Mouse (Mus musculus) CH12.LX (cell line): ENCODE data around the gene Fndc4.

ENCODE experiments used
- BHLHE40 ChIP-seq: IDR thresholded peaks from 2 replicates; pipeline ENCODE4 v1.6.1; 2011; ENCODE audit warnings: mild to moderate bottlenecking, low read depth, low read length, improper control_type of control experiment
- CHD1 ChIP-seq: IDR thresholded peaks from 2 replicates; pipeline ENCODE4 v1.6.1; 2012; ENCODE audit warnings: low read depth, low read length, improper control_type of control experiment, inconsistent platforms
- CHD2 ChIP-seq: IDR thresholded peaks from 2 replicates; pipeline ENCODE4 v1.6.1; 2011; ENCODE audit warnings: low read length, improper control_type of control experiment
- CTCF ChIP-seq, 2 experiments: IDR thresholded peaks in 1 of 2; conservative IDR thresholded peaks in 1 of 2; 2 replicates each; pipeline ENCODE4 v1.5.1; 2011 to 2012; ENCODE audit warnings: low read depth in 2 of 2, low read length in 2 of 2, improper control_type of control experiment in 1 of 2, inconsistent platforms in 1 of 2, mild to moderate bottlenecking in 1 of 2, moderate library complexity in 1 of 2
- EP300 ChIP-seq: IDR thresholded peaks from 2 replicates; pipeline ENCODE4 v1.6.1; 2011; ENCODE audit warnings: low read length, improper control_type of control experiment
- GABPA ChIP-seq: IDR thresholded peaks from 2 replicates; pipeline ENCODE4 v1.6.1; 2012; ENCODE audit warnings: low read depth, low read length, improper control_type of control experiment, inconsistent platforms; ENCODE audit not compliant: insufficient replicate concordance
- MAX ChIP-seq: IDR thresholded peaks from 2 replicates; pipeline ENCODE4 v1.6.1; 2011; ENCODE audit warnings: low read length, improper control_type of control experiment
- MXI1 ChIP-seq: IDR thresholded peaks from 2 replicates; pipeline ENCODE4 v1.6.1; 2011; ENCODE audit warnings: mild to moderate bottlenecking, low read depth, low read length, improper control_type of control experiment
- POLR2A ChIP-seq: IDR thresholded peaks from 2 replicates; pipeline ENCODE4 v1.6.1; 2011; ENCODE audit warnings: low read depth, mild to moderate bottlenecking, improper control_type of control experiment, low read length
- SMC3 ChIP-seq: IDR thresholded peaks from 2 replicates; pipeline ENCODE4 v1.6.1; 2011; ENCODE audit warnings: low read depth, low read length, improper control_type of control experiment
- USF2 ChIP-seq: conservative IDR thresholded peaks from 2 replicates; pipeline ENCODE4 v1.6.1; 2011; ENCODE audit warnings: low read depth, low read length, improper control_type of control experiment
- ZKSCAN1 ChIP-seq: IDR thresholded peaks from 2 replicates; pipeline ENCODE4 v1.6.1; 2012; ENCODE audit warnings: low read depth, inconsistent platforms, low read length, improper control_type of control experiment, borderline replicate concordance

DNA sequence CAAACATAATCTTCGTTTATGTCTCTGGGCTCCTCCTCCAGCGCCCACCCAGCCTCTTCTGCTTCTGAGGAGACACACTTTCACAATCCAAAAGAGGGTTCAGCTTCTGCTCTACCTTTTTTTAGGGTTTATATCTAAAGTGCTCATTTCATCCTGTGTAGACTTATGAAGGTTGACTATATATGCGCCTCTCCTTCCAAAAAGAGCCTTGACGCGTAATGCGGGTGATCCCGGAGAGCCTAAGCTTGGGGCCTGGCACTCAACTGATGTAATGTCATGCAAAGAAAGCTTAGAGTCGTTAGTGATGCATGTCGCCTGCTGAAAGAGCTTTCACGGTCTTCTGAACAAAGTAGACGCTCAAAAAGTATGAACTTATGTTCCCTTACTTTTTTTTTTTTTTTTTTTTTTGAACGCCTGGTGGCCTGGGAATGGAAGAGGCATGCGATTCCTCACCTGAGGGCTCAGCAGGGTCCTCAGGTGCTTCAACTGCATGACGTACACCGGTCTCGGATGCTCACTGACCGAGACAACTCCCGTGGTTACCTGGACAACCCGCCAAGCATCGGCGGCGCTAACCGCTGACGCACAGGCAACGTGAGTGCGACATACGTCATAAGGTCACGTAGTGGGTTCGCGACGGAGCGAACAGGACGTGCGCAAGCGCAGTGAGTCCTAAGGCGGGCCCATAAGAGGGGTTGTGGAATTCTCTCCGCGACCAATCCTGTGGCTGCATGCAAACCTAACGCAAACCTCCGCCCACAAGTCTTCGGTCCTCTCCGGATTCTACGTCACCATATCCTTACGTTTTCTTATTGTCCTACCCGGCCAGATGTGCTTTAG, 5.1 kb downstream of the Fndc4 start, which contains the start of gene Ift172:
- no peak for TF ChIP-seq CTCF (conservative IDR thresholded peaks at IDR 0.05 in 1 of 2, IDR thresholded peaks at IDR 0.05 in 1 of 2; ENCODE audit: low read depth in 2 of 2, low read length in 2 of 2)
- peak; percentile 84 for TF ChIP-seq POLR2A
- no peak for TF ChIP-seq SMC3
- TF ChIP-seq ZKSCAN1: no peak
- TF ChIP-seq MAX: peak; percentile 18; the same call in 1 of the 2 replicates
- no peak; the same call in 1 of the 2 replicates for TF ChIP-seq USF2
- TF ChIP-seq BHLHE40: peak; percentile 78
- peak; percentile 76 for TF ChIP-seq GABPA
- no peak for TF ChIP-seq CHD2
- no peak for TF ChIP-seq EP300
- no peak for TF ChIP-seq CHD1
- peak; percentile 86 for TF ChIP-seq MXI1
